Comparison of ENCODE assay signal across 18 mouse cellular contexts in genomic region chr19:34838624-34839023, GRCm38 (mm10).
"Had no signal": no experiment of that assay in that cellular context is flagged by ENCODE, and none has a peak within 500 bp of the region (broad histone marks: within the 10 kb centered on the region; RNA-seq: fewer than 3 reads in every experiment).

No protein-coding gene starts in this region.

- H3K9me3 ChIP-seq: megakaryocyte, embryonic 14.5 days; midbrain, embryonic 13.5 days; midbrain, embryonic 15.5 days; neural tube, embryonic 13.5 days; neural tube, embryonic 15.5 days had no signal

- H3K4me1 ChIP-seq: midbrain, embryonic 13.5 days; midbrain, embryonic 15.5 days had no signal

- DNase-seq: lung, adult 18-20 months; lung, embryonic 14.5 days; lung, postnatal 10 days; lung, postnatal 4 days; retina, postnatal 1 day; right cerebral cortex, adult 18-20 months; right cerebral cortex, postnatal 25 days; right cerebral cortex, postnatal 4 days; spleen, adult 18-20 months; thymus, adult 18-20 months; thymus, postnatal 14 days; thymus, postnatal 36 days had no signal

- H3K4me3 ChIP-seq: megakaryocyte, embryonic 14.5 days; midbrain, embryonic 13.5 days; midbrain, embryonic 15.5 days; neural tube, embryonic 13.5 days; neural tube, embryonic 15.5 days had no signal

- ATAC-seq: midbrain, embryonic 13.5 days; midbrain, embryonic 15.5 days had no signal

- H3K9ac ChIP-seq: lung, embryonic 14.5 days; midbrain, embryonic 13.5 days; midbrain, embryonic 15.5 days; neural tube, embryonic 13.5 days; neural tube, embryonic 15.5 days had no signal

- H3K4me2 ChIP-seq: lung, embryonic 14.5 days; midbrain, embryonic 11.5 days; midbrain, embryonic 13.5 days; midbrain, embryonic 15.5 days; neural tube, embryonic 13.5 days; neural tube, embryonic 15.5 days had no signal

- H3K27ac ChIP-seq: midbrain, embryonic 13.5 days; midbrain, embryonic 15.5 days; neural tube, embryonic 13.5 days; neural tube, embryonic 15.5 days had no signal

- H3K27me3 ChIP-seq: megakaryocyte, embryonic 14.5 days; midbrain, embryonic 13.5 days; midbrain, embryonic 15.5 days; neural tube, embryonic 13.5 days; neural tube, embryonic 15.5 days had no signal
